Mouse (Mus musculus) olfactory bulb, adult 2 months (tissue): ENCODE results near the gene Teddm1a.

Experiments used
- CTCF ChIP-seq: fragments of 200-500 bp; IDR thresholded peaks from 2 replicates; pipeline ENCODE4 v1.5.1; 2012; ENCODE audit warnings: low read depth, mild to moderate bottlenecking, low read length, moderate library complexity; ENCODE audit not compliant: insufficient read depth
- POLR2A ChIP-seq: fragments of 200-500 bp; IDR thresholded peaks from 2 replicates; pipeline ENCODE4 v1.6.1; 2012; ENCODE audit warnings: mild to moderate bottlenecking, low read depth, low read length, moderate library complexity; ENCODE audit not compliant: insufficient read depth

- TF ChIP-seq CTCF = no peak
- TF ChIP-seq POLR2A = no peak
These were observed 5.4 kb upstream of the Teddm1a start for GRCm38 (mm10) chr1:153886024-153886633.
